Mouse (Mus musculus) spleen, postnatal 10 days (tissue): Measurements from ENCODE around the gene Ccdc188.
A peak's percentile ranks its signal among the peaks of the same experiment; 100 is the strongest.
"Not testable (repeated sequence)": the region's sequence is repeated elsewhere in the genome, so short reads cannot be mapped to it uniquely, and the experiment has no call there.

Experiments used
- DNase-seq, 2 experiments: peaks; one replicate each; pipeline ENCODE4 v3.0.0; 2021 to 2022; ENCODE audit warnings: low spot score in 2 of 2

Gene Ccdc188

GRCm38 (mm10) chr16:18217579-18217978 lies at the start of gene Ccdc188:
Gene Ccdc188 (plus strand): TSS chr16:18217879.
- no peak for DNase-seq

GRCm38 (mm10) chr16:18169156-18169555 lies 48.5 kb upstream of the Ccdc188 start:
- DNase-seq, result no peak

- no peak for DNase-seq
These were observed 47.9 kb upstream of the Ccdc188 start for GRCm38 (mm10) chr16:18169776-18170175.

GRCm38 (mm10) chr16:18172266-18172855 lies 45.3 kb upstream of the Ccdc188 start:
- DNase-seq, result peak; percentile 69 to 89

- no peak for DNase-seq
These were observed 44.4 kb upstream of the Ccdc188 start for GRCm38 (mm10) chr16:18173231-18173630.

GRCm38 (mm10) chr16:18173788-18174187 lies 43.9 kb upstream of the Ccdc188 start:
- DNase-seq, result no peak

GRCm38 (mm10) chr16:18175817-18176541 lies 41.7 kb upstream of the Ccdc188 start:
- DNase-seq, result no peak

- DNase-seq, result no peak
These were observed 40.9 kb upstream of the Ccdc188 start for GRCm38 (mm10) chr16:18176758-18177157.

- no peak for DNase-seq
These were observed 38.1 kb upstream of the Ccdc188 start for GRCm38 (mm10) chr16:18179591-18179990.

GRCm38 (mm10) chr16:18181398-18181797 lies 36.3 kb upstream of the Ccdc188 start:
- no peak for DNase-seq

- no peak for DNase-seq
These were observed 34.9 kb upstream of the Ccdc188 start for GRCm38 (mm10) chr16:18182766-18183165.

- no peak for DNase-seq
These were observed 31.8 kb upstream of the Ccdc188 start for GRCm38 (mm10) chr16:18185715-18186449.

GRCm38 (mm10) chr16:18186798-18187197 lies 30.9 kb upstream of the Ccdc188 start:
- no peak for DNase-seq

GRCm38 (mm10) chr16:18187221-18187620 lies 30.5 kb upstream of the Ccdc188 start:
- DNase-seq, result no peak

- no peak for DNase-seq
These were observed 26.7 kb upstream of the Ccdc188 start for GRCm38 (mm10) chr16:18191006-18191405.

GRCm38 (mm10) chr16:18194208-18194985 lies 23.3 kb upstream of the Ccdc188 start:
- no peak for DNase-seq

GRCm38 (mm10) chr16:18195068-18195467 lies 22.6 kb upstream of the Ccdc188 start:
- DNase-seq, result peak in 1 of 2 experiments; percentile 31

- DNase-seq, result not testable (repeated sequence)
These were observed 22.1 kb upstream of the Ccdc188 start for GRCm38 (mm10) chr16:18195561-18195960.

- no peak for DNase-seq
These were observed 19.8 kb upstream of the Ccdc188 start for GRCm38 (mm10) chr16:18197881-18198280.

GRCm38 (mm10) chr16:18198365-18199098 lies 19.1 kb upstream of the Ccdc188 start:
- DNase-seq, result no peak

- DNase-seq, result no peak
These were observed 17.6 kb upstream of the Ccdc188 start for GRCm38 (mm10) chr16:18200062-18200461.
